8 mouse cellular contexts compared by ENCODE assay signal in genomic region chr12:69986241-69986762, GRCm38 (mm10). TPM values are rescaled to one million over a fixed set of nuclear protein-coding genes. Genes with fewer than 3 reads are reported as not detected.
DNase-seq lines count a peak whose midpoint lies in the region; ATAC-seq and TF ChIP-seq lines count a peak whose summit lies in the region.

No protein-coding gene starts in this region.

- peak overlapping the region; percentile 88 for H3K9ac ChIP-seq in CH12.LX (ENCODE audit: insufficient read depth, low read depth)
- H3K9ac ChIP-seq in kidney, embryonic 16.5 days (replicated peaks; ENCODE audit: low read length) = peak overlapping the region; percentile 95

- H3K4me1 ChIP-seq in cerebellum, adult 2 months (ENCODE audit: control insufficient read depth, insufficient read depth, low read length) = no peaks in the 10 kb centered on the region
- H3K4me1 ChIP-seq in CH12.LX (ENCODE audit: control insufficient read depth in 1 of 2, insufficient read depth in 2 of 2) = peaks cover 0 to 27% of the 10 kb centered on the region in 2 experiments; a peak in 2 of 4 replicates
- H3K4me1 ChIP-seq in kidney, embryonic 16.5 days (ENCODE audit: insufficient read depth, low read length) = peaks cover 18% of the 10 kb centered on the region

- peaks cover 16% of the 10 kb centered on the region for H3K79me2 ChIP-seq in CH12.LX (replicated peaks; ENCODE audit: control insufficient read depth, extremely low read depth, insufficient read depth, poor library complexity, severe bottlenecking)

- H3K4me3 ChIP-seq in cerebellum, adult 2 months (replicated peaks; ENCODE audit: insufficient read depth, low read depth, low read length) = peak overlapping the region; percentile 82
- peak overlapping the region; percentile 69 to 97 (median 85) for H3K4me3 ChIP-seq in CH12.LX (replicated peaks in 1 of 3; ENCODE audit: low read depth in 2 of 3, low read length in 2 of 3, poor library complexity in 1 of 3)
- peak overlapping the region; percentile 92 for H3K4me3 ChIP-seq in kidney, embryonic 16.5 days (ENCODE audit: low read length)

- TF ChIP-seq RAD21 in CH12.LX (IDR thresholded peaks at IDR 0.05; ENCODE audit: low read depth, low read length) = no peak

- H3K27ac ChIP-seq in cerebellum, adult 2 months (ENCODE audit: insufficient read depth, low read length) = no peak overlapping the region; the same call in 1 of the 2 replicates
- H3K27ac ChIP-seq in CH12.LX (ENCODE audit: insufficient read depth, low read depth) = peak overlapping the region; percentile 26
- peak overlapping the region; percentile 92 for H3K27ac ChIP-seq in kidney, embryonic 16.5 days (ENCODE audit: low read length)

- WGBS in cerebellum, adult 2 months = 1% methylated on average over 36 of the region's 36 CpGs
- 0% methylated on average over 36 of the region's 36 CpGs for WGBS in kidney, embryonic 16.5 days

- peak; percentile 80 for ATAC-seq in kidney, embryonic 16.5 days (ENCODE audit: low FRiP score, low TSS enrichment)

- peak overlapping the region; percentile 100; the same call in 1 of the 2 replicates for H3K4me2 ChIP-seq in CH12.LX (ENCODE audit: insufficient read depth, low read depth, poor library complexity, severe bottlenecking)
- peak overlapping the region; percentile 76 for H3K4me2 ChIP-seq in kidney, embryonic 16.5 days (replicated peaks; ENCODE audit: low read depth, low read length)

- dilution Hi-C loops in CH12.LX (cut with MboI; ENCODE audit: extremely low pct_ligation_motif_present, extremely low pct_unique_long_range_greater_than_20kb, low sequenced_read_pairs) = no loop called here

- no peak for TF ChIP-seq CTCF in cerebellum, adult 2 months (IDR thresholded peaks at IDR 0.05; ENCODE audit: borderline replicate concordance, insufficient read depth, low read depth, low read length)
- TF ChIP-seq CTCF in CH12.LX (conservative IDR thresholded peaks at IDR 0.05 in 1 of 2, IDR thresholded peaks at IDR 0.05 in 1 of 2; ENCODE audit: low read depth in 2 of 2, low read length in 2 of 2) = no peak

- H3K36me3 ChIP-seq in CH12.LX (replicated peaks in 1 of 2; ENCODE audit: control insufficient read depth in 1 of 2, insufficient read depth in 1 of 2, low read length in 1 of 2) = peaks cover 24 to 30% of the 10 kb centered on the region in 2 experiments
- peaks cover 24% of the 10 kb centered on the region for H3K36me3 ChIP-seq in kidney, embryonic 16.5 days (ENCODE audit: insufficient read depth, low read length)

- TF ChIP-seq POLR2A in cerebellum, adult 2 months (IDR thresholded peaks at IDR 0.05; ENCODE audit: borderline replicate concordance, insufficient read depth, low read length) = no peak
- TF ChIP-seq POLR2A in CH12.LX (IDR thresholded peaks at IDR 0.05; ENCODE audit: low read depth, low read length) = no peak

- no peak for TF ChIP-seq EP300 in CH12.LX (IDR thresholded peaks at IDR 0.05; ENCODE audit: low read length)

- in situ Hi-C loops in CH12.LX (cut with MboI; ENCODE audit: low pct_ligation_motif_present, low pct_unique_long_range_greater_than_20kb, low sequenced_read_pairs) = no loop called here

- no peaks in the 10 kb centered on the region for H3K9me3 ChIP-seq in CH12.LX (replicated peaks; ENCODE audit: low read length)
- H3K9me3 ChIP-seq in kidney, embryonic 16.5 days (ENCODE audit: low read length) = no peaks in the 10 kb centered on the region

- peak in 1 of 2 experiments; percentile 40 for DNase-seq in cerebellum, adult 2 months
- no peak for DNase-seq in cerebellum, adult 11 months
- DNase-seq in CH12.LX (ENCODE audit: extremely low read depth) = no peak
- peak; percentile 53 for DNase-seq in embryo, embryonic 10.5 days (ENCODE audit: low spot score)
- DNase-seq in gastrocnemius, postnatal 4 days (ENCODE audit: low spot score in 2 of 2) = peak; percentile 52 to 56
- DNase-seq in lung, postnatal 36 days = peak; percentile 38
- DNase-seq in retina, postnatal 7 days (ENCODE audit: low read depth, low spot score) = peak; percentile 19

- no peaks in the 10 kb centered on the region for H3K27me3 ChIP-seq in cerebellum, adult 2 months (ENCODE audit: control insufficient read depth, insufficient read depth, low read length)
- H3K27me3 ChIP-seq in CH12.LX (replicated peaks) = no peaks in the 10 kb centered on the region
- no peaks in the 10 kb centered on the region for H3K27me3 ChIP-seq in kidney, embryonic 16.5 days (ENCODE audit: insufficient read depth, low read length)

TF ChIP-seq in CH12.LX, 34 proteins besides CTCF, POLR2A, EP300 and RAD21:
- TF ChIP-seq GABPA (IDR thresholded peaks at IDR 0.05; ENCODE audit: insufficient replicate concordance, low read depth, low read length) (no peak), TCF12 (IDR thresholded peaks at IDR 0.05; ENCODE audit: low read depth, low read length) (no peak), BHLHE40 (IDR thresholded peaks at IDR 0.05; ENCODE audit: low read depth, low read length) (0 out of 2 replicates have a peak, but pooled peaks have one; percentile 12), NRF1 (IDR thresholded peaks at IDR 0.05; ENCODE audit: low read depth, low read length) (0 out of 2 replicates have a peak, but pooled peaks have one; percentile 23), MAFK (IDR thresholded peaks at IDR 0.05; ENCODE audit: insufficient replicate concordance, low read length) (no peak), ZMIZ1 (IDR thresholded peaks at IDR 0.05; ENCODE audit: low read depth, low read length) (no peak), NELFE (IDR thresholded peaks at IDR 0.05; ENCODE audit: low read depth, low read length) (no peak)

RNA-seq across cellular contexts. Expression of gene Sav1, which starts 0.5 kb away (rescaled TPM):
- polyA plus RNA-seq in cerebellum, adult 2 months (2012; rRNA removed) = 20.8 and 22.5 TPM in 2 replicates
- total RNA-seq in CH12.LX (2012; rRNA removed) = 13.3 and 13.7 TPM in 2 replicates
- 26.2 and 28.1 TPM in 2 replicates for total RNA-seq in CH12.LX (2014; rRNA removed)
- polyA plus RNA-seq in CH12.LX (2012; ENCODE audit: insufficient read length, low read depth) = 31.7 and 34.4 TPM in 2 replicates
- total RNA-seq in gastrocnemius, postnatal 4 days (2021) = 10 to 100 TPM; 63.2 to 65.8 TPM
- polyA plus RNA-seq in kidney, embryonic 16.5 days (2015; fragmentation: Nextera tagmentation; extraction: Ambion mirVana) = 0.80 and 1.4 TPM in 2 replicates

Comparison
In these comparisons a context has a peak if more than half of its experiments do, and no peak if none do; other contexts are left out.
1. DNase-seq: peak in embryo, embryonic 10.5 days (single experiment), gastrocnemius, postnatal 4 days (2 of 2), lung, postnatal 36 days (single experiment) and retina, postnatal 7 days (single experiment); none in cerebellum, adult 11 months (single experiment) and CH12.LX (single experiment).
2. Peak in every context shown above with its lines, with median percentiles within 50 percentile points of each other: H3K4me3 ChIP-seq.